Mouse (Mus musculus): ENCODE results near the gene Arfgap2. TPM values are rescaled to one million over a fixed set of nuclear protein-coding genes. Genes with fewer than 3 reads are reported as not detected.

Gene Arfgap2
- total RNA-seq, 2 experiments from 2014 or later: 70.0 to 72.7 TPM

- DNase-seq (ENCODE audit: low spot score in 2 of 2): peak in 1 of 2 experiments; percentile 43
Measured at GRCm38 (mm10) chr2:91258054-91258453, 6.7 kb upstream of the Arfgap2 start.

- DNase-seq (ENCODE audit: low spot score in 2 of 2): no peak
Measured at GRCm38 (mm10) chr2:91258830-91259229, 5.9 kb upstream of the Arfgap2 start.

GRCm38 (mm10) chr2:91259493-91259892 lies 5.3 kb upstream of the Arfgap2 start:
- no peak for DNase-seq (ENCODE audit: low spot score in 2 of 2)

- DNase-seq (ENCODE audit: low spot score in 2 of 2): no peak
Measured at GRCm38 (mm10) chr2:91263692-91264660, 798 bp upstream of the Arfgap2 start.

DNA sequence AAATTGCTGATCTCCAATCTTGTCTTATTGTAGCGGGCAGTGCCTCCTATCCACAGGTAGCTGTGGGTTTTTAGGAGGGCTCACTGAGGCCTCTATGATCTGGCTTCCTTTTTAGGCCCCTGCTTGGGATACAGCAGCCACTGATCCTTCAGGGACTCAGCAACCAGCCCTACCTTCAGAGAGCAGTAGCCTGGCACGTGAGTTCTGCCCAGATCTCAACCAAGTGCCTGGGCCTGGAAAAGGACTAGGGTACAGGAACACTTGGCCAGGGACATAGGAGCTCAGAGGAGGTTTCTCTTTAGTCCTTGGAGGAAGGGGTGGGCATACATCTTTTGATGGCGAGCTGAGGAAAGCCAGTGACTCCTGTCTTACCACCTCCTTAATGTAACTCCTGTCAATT lies 3.3 kb downstream of the Arfgap2 start:
- no peak for DNase-seq (ENCODE audit: low spot score in 2 of 2)

- no peak for DNase-seq (ENCODE audit: low spot score in 2 of 2)
Measured at GRCm38 (mm10) chr2:91268706-91269105, 3.9 kb downstream of the Arfgap2 start.

DNA sequence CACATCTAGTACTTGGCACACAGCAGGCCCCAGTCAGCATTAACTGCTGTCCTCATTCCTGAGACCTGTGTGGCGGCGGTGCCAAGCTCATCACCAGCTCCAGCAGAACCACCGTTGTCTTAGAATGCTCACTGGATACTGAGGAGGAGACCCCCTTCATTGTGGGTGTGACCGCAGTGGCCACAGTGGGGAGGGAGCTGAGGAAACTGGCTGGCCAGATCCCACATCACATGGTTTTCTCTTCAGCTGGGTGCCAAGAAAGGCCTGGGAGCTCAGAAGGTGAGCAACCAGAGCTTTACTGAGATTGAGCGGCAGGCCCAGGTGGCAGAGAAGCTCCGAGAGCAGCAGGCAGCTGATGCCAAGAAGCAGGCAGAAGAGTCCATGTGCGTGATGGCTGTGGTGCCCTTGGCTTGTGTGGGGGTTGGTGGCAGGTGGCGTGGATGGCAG lies 4.9 kb downstream of the Arfgap2 start:
- DNase-seq (ENCODE audit: low spot score in 2 of 2): no peak

- peak in 1 of 2 experiments; percentile 58 for DNase-seq (ENCODE audit: low spot score in 2 of 2)
Measured at GRCm38 (mm10) chr2:91278749-91279371, 14.1 kb downstream of the Arfgap2 start.

- no peak for DNase-seq (ENCODE audit: low spot score in 2 of 2)
Measured at GRCm38 (mm10) chr2:91279372-91279755, 14.6 kb downstream of the Arfgap2 start.

DNA sequence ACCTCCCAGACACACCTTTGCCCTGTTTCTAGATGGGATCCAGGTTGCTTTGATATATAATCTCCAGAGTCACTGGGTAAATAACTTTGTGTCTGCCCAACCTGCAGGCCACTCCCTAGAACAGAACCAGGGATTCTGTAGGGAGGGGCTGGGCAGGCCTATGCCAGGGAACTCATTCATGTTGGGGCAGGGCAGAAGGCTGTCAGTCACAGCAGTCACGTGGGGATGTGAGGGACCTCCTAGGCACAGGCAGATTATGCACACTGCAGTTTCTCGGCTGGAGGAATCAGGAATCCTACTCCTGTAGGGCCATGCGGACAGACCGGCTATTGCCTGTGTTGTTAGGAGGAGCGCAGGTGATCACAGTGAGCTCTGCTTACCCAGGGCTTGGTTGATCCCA lies 16.6 kb downstream of the Arfgap2 start:
- no peak for DNase-seq (ENCODE audit: low spot score in 2 of 2)

- no peak for DNase-seq (ENCODE audit: low spot score in 2 of 2)
Measured at GRCm38 (mm10) chr2:91283972-91284371, 19.2 kb downstream of the Arfgap2 start.

DNA sequence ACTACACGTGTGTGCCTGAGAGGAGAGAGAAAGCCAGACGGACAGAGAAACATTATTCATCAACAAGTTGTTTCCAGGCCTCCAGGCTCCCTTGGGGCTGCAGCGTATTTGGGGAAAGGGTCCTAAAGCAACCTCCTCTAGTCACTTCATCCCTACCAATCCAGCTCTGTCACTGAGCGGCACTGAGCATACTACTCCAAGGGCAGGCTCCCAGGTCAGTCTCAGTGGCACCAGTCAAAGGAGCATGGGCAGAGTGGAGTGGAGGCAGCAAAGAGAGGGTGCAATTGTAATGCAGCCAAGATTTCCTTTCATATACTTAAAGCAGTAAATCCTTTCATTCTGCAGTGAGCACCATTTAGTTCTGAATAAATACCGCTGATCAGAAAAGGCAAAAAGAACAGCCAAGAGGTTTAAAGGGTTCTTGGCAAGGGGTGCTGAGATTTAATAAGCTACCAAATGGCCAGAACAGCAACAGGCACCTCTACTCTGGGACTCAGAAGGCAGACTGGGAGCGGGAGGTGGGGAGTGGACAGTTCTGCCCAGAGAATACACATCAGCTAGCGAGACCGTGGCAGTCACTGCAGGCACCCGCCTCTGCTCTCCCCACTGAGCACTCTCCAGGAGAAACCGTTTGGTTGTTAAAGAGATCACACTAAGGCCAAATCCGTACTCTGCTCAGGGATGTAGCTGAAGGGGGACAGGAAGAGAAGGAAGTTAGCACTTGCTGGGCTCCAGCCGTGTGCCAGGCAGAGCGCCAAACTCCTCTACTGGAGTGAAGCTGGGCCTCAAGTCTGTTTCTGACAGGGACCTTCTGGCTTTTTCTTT lies 19.8 kb downstream of the Arfgap2 start:
- DNase-seq (ENCODE audit: low spot score in 2 of 2): peak; percentile 44 to 47

DNA sequence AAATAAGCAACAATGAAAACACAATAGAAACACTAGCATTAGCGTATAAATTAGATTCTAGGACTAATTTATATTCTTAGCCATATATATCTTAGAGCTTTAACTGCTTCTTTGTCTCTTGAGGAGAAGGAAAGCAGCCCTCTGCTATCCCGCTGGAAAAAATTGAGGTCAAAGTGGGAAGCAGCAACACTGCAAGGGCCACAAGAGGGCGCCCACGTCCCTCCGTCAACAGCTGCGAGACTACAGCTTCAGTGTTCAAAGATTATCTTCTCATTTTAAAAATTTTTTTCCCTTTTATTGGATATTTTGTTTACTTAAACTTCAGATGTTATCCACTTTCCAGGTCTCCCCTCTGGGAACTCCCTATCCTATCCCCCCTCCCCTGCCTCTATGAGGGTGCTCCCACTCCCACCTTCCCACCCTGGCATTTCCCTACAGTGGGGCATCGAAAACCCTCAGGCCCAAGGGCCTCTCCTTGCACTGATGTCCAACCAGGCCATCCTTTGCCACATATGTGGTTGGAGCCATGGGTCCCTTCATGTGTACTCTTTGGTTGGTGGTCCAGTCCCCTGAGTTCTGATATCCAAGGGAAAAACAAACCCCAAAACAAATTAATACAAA lies 21.2 kb downstream of the Arfgap2 start:
- DNase-seq (ENCODE audit: low spot score in 2 of 2): peak; percentile 79 to 81

DNA sequence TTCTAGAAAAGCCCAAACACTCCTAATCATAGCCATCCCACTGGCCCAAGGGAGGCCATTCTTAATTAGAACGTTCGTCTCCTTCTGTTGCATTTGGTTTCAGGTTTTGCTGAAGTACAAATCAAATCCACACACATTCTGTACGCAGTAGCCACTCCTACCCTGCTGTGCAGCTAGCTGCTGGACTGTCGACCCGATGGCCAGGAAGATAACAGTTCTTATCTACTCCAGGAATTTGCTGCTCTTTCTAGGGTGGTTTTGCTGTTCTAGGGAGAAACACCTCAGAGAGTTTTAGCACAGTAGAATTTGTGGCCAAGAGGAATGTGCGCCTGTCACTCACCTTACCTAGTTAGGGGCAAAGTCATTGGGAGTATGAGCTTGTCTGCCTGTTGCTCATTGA lies 22.8 kb downstream of the Arfgap2 start:
- no peak for DNase-seq (ENCODE audit: low spot score in 2 of 2)

DNA sequence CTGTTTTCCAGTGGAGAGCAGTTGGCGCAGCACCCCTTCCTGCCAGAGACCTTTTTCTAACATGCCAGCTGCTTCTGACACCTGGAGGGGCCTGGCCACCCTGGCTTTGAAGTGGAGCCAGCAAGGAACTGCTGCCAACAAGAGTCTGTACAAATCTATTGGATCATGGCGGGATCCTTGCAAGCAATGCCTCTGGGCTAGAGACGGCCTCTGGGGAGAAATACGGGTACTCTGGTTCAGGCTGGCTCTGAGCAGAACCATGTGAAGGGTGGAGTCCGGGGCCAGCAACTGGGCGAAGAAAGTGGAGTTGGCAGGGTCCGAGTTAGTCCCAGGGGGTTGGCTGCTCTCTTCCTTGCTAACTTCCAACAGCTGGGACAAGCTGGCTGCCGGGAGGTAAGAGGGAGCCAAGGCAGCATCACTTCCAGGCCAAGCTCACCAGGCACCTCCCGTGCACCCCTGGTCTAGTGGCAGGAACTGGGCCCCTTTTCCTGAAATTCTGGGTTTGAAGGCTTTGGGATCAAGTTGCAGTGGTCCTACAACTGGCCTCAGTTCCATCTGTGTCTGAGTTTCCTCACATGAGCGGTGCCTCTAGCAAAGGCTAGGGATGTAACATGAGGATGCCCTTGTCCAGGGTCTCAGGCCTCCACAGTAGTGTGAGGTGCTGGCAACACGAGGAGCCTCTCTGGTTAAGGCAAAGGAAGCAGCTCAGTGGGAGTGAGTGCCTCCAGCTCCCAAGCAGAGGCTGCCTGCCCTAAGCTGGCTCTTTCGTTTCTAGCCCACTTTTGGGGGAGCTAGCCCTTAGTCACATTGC lies 26.6 kb downstream of the Arfgap2 start:
- DNase-seq (ENCODE audit: low spot score in 2 of 2): no peak

- DNase-seq (ENCODE audit: low spot score in 2 of 2): no peak
Measured at GRCm38 (mm10) chr2:91294226-91294625, 29.5 kb downstream of the Arfgap2 start.

DNA sequence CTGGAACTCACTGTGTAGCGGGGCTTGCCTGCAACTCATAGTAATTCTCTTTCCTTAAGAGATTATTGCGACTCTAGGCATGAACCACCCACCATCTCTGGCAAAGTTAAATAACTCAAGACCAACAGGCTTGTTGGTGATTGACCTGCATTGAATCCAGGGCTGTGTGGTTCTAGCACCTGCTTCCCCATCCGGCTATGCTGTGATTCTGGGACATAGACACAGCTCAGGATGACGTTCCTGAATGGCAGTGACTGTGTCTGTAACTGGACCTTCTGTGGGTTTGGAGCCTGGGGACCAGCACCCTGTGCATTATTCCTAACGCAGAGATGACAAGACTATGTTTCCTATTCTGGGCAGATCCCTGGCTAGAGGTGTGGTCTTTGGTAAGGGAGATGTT lies 31.1 kb downstream of the Arfgap2 start:
- no peak for DNase-seq (ENCODE audit: low spot score in 2 of 2)

GRCm38 (mm10) chr2:91299156-91299555 lies 34.4 kb downstream of the Arfgap2 start:
- DNase-seq (ENCODE audit: low spot score in 2 of 2): no peak

GRCm38 (mm10) chr2:91300784-91301183 lies 36.0 kb downstream of the Arfgap2 start:
- DNase-seq (ENCODE audit: low spot score in 2 of 2): no peak

DNA sequence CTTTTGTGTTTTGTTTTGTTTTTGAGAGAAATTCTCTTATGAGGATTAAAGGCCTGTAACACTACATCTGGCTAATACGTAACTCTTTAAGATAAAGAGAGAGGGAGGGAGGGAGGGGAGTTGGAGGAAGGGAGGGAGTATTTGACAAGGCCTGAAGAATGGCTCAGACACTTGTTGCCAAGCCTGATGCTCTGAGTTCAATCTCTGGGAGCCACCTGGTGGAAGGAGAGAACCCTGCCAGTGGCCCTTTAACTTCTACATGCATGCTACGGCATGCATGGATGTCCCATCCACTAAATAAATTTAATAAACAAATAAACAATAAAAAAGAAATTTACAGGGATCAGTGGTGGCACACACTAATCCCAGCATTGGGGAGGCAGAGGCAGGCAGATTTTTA lies 37.1 kb downstream of the Arfgap2 start:
- no peak for DNase-seq (ENCODE audit: low spot score in 2 of 2)

Data from left cerebral cortex, adult 18-20 months (tissue).